Mouse (Mus musculus) limb, embryonic 13.5 days (tissue): ENCODE data around the gene Rims1. TPM values are rescaled to one million over a fixed set of nuclear protein-coding genes. Genes with fewer than 3 reads are reported as not detected.
A peak's percentile ranks its signal among the peaks of the same experiment; 100 is the strongest.

Experiments
- ATAC-seq: fragments of 200-750 bp; cut with Nextera tagmentation; 2 replicates; pipeline ENCODE4 v1.8.0; 2017; ENCODE audit warnings: low read depth, moderate number of reproducible peaks, moderate TSS enrichment; ENCODE audit not compliant: low FRiP score
- H3K27ac ChIP-seq: fragments of 300-500 bp; sonication (generic); 2 replicates; pipeline ENCODE4 v1.5.1; 2015; ENCODE audit warnings: inconsistent platforms, mild to moderate bottlenecking, moderate library complexity
- H3K27me3 ChIP-seq: fragments of 300-500 bp; sonication (generic); 2 replicates; pipeline ENCODE4 v1.6.1; 2015; ENCODE audit warnings: mild to moderate bottlenecking, inconsistent platforms
- H3K36me3 ChIP-seq: fragments of 300-500 bp; sonication (generic); 2 replicates; pipeline ENCODE4 v1.6.1; 2015; ENCODE audit warnings: inconsistent platforms, mild to moderate bottlenecking, moderate library complexity
- H3K4me1 ChIP-seq: fragments of 300-500 bp; sonication (generic); 2 replicates; pipeline ENCODE4 v1.6.1; 2015; ENCODE audit warnings: inconsistent platforms
- H3K4me2 ChIP-seq: fragments of 300-500 bp; sonication (generic); replicated peaks from 2 replicates; pipeline ENCODE4 v1.6.1; 2015; ENCODE audit warnings: inconsistent platforms, mild to moderate bottlenecking, moderate library complexity
- H3K4me3 ChIP-seq: fragments of 300-500 bp; sonication (generic); 2 replicates; pipeline ENCODE4 v1.5.1; 2015; ENCODE audit warnings: moderate library complexity, mild to moderate bottlenecking, inconsistent platforms
- H3K9ac ChIP-seq: fragments of 300-500 bp; sonication (generic); 2 replicates; pipeline ENCODE4 v1.6.1; 2015; ENCODE audit warnings: mild to moderate bottlenecking, inconsistent platforms
- H3K9me3 ChIP-seq: fragments of 300-500 bp; sonication (generic); 2 replicates; pipeline ENCODE4 v1.6.1; 2016; ENCODE audit warnings: inconsistent platforms
- WGBS: fragments of 180-500 bp; shearing (Covaris S2); methylation state at CpG from one replicate; pipeline ENCODE4 v1.1.7; 2015; 5-methylcytosine and 5-hydroxymethylcytosine counted together
- polyA plus RNA-seq: library from polyadenylated mRNA; unstranded; fragments of >200 nt; fragmentation: Nextera tagmentation; extraction: Ambion mirVana; gene quantifications from 2 replicates; pipeline ENCODE4 v1.2.1, GENCODE M21; 2015

The Rims1 gene
- polyA plus RNA-seq, 1 experiment from 2014 or later: 1.2 TPM

DNA sequence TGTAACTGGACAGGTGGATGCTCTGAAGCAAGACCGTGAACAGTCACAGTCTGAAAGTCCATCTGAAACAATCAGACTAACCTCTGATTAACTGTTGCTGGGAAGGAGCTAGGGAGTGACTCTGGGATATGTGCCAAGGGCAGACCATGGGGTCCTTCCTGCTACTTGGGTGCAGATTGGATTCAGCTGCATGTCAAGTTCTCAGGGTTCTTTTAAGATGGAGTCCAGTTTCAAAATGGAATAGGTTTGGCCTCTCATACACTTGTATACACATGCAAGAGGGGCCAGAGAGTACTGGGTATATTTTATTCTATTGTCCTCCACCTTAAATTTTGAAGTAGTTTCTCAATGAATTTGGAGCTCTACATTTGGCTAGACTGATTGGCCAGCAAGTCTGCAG is 499.9 kb downstream of the Rims1 start:
- no peaks in the 10 kb centered on the region for H3K9me3 ChIP-seq
- H3K4me3 ChIP-seq: no peak overlapping the region
- H3K9ac ChIP-seq: no peak overlapping the region
- 92% methylated on average over 1 of the region's 1 CpGs for WGBS
- no peak overlapping the region for H3K4me2 ChIP-seq
- no peaks in the 10 kb centered on the region for H3K36me3 ChIP-seq
- no peak overlapping the region for H3K27ac ChIP-seq
- H3K27me3 ChIP-seq: no peaks in the 10 kb centered on the region
- ATAC-seq: no peak
- no peaks in the 10 kb centered on the region for H3K4me1 ChIP-seq

DNA sequence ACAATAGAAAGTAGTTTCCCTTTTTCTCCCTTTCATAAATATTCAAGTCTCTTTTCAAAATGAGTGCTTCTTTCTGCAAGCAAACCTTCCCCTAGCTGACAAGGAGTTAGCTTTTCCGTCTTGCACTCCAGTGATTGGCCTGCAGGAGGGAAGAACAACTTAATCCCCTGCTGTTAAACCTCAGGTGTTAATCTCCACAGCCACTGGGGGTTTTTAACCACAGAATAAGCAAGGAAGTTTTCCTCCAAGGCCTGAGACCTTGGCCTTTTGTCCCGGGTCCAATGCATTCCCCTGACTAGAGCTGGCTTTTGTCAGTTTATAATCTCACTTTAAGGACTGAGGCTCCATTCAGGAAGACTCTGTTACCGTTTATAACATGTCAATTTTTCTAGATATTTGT is 511.8 kb downstream of the Rims1 start:
- H3K9ac ChIP-seq: no peak overlapping the region
- H3K36me3 ChIP-seq: no peaks in the 10 kb centered on the region
- H3K27ac ChIP-seq: no peak overlapping the region
- ATAC-seq: no peak
- no peak overlapping the region for H3K4me2 ChIP-seq
- no peak overlapping the region for H3K4me3 ChIP-seq
- WGBS: 11% methylated on average over 3 of the region's 3 CpGs
- H3K27me3 ChIP-seq: peaks cover 8% of the 10 kb centered on the region
- peaks cover 10% of the 10 kb centered on the region for H3K4me1 ChIP-seq
- H3K9me3 ChIP-seq: no peaks in the 10 kb centered on the region

DNA sequence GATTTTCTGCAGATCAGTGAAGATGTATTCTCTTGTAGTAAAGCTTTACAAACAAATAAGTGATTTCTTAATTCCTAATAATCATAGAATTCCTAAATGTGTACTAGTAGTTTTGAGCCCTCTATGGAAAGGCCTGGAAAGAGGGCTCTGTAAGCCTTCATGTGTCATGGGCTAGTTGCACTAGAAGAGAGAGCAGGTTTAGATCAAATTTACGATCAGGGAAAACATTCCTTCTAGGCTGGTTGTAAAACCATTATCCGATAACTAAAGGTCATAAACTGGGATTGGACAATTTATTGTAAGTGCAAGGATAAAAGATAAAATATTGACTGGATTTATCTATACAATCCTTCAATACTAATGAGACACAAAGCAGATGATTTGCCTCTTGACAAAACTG is 512.5 kb downstream of the Rims1 start:
- 15% methylated on average over 2 of the region's 2 CpGs for WGBS
- peaks cover 8% of the 10 kb centered on the region for H3K27me3 ChIP-seq
- H3K4me2 ChIP-seq: no peak overlapping the region
- peaks cover 10% of the 10 kb centered on the region for H3K4me1 ChIP-seq
- no peak overlapping the region for H3K27ac ChIP-seq
- H3K4me3 ChIP-seq: no peak overlapping the region
- H3K36me3 ChIP-seq: no peaks in the 10 kb centered on the region
- H3K9ac ChIP-seq: no peak overlapping the region
- no peaks in the 10 kb centered on the region for H3K9me3 ChIP-seq
- ATAC-seq: no peak

DNA sequence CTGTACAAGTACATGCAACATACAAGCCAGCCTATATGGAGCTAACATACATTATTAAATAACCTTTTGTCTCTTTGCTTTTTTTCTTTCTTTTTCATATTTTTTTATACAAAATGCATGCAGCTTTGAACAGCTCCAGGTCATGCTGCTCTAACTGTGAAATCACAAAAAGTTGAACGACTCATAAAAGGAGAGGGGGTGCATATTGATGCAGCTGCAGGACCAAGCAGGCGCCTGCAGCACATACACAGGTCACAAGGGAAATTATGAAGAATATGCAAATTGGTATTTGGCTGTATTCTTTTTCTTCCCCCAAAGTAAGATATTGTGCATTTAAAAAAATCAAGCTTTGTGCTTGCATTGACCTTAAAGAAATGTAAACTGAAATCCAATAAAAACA is 519.0 kb downstream of the Rims1 start:
- ATAC-seq: peak; percentile 48; the same call in 1 of the 2 replicates
- H3K9me3 ChIP-seq: no peaks in the 10 kb centered on the region
- no peaks in the 10 kb centered on the region for H3K36me3 ChIP-seq
- no peak overlapping the region for H3K9ac ChIP-seq
- H3K4me1 ChIP-seq: peaks cover 3% of the 10 kb centered on the region; the same call in 1 of the 2 replicates
- H3K4me3 ChIP-seq: no peak overlapping the region
- no peak overlapping the region for H3K4me2 ChIP-seq
- WGBS: 48% methylated on average over 2 of the region's 2 CpGs
- no peak overlapping the region for H3K27ac ChIP-seq
- H3K27me3 ChIP-seq: peaks cover 8% of the 10 kb centered on the region

DNA sequence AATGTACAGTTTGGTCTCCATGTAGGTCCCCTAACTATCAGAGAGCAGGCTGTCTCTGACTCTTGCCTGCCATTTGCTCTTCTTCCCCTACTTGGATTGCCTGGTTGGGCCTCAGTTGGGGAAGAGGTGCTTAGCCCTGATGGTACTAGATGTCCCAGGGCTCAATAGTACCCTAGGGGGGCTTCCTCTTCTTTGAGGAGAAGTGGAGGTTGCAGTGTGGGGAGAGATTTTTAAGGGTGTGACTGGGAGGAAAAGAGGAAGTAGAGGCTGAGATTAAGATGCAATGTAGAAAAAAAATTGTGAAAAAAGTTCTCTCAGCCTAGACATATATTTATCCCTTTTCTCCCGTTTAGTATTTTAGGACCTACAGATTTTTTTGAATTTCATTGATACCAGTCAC is 525.8 kb downstream of the Rims1 start:
- Histone ChIP-seq H3K4me1 (no peaks in the 10 kb centered on the region), H3K9ac (no peak overlapping the region), H3K9me3 (no peaks in the 10 kb centered on the region), H3K4me2 (no peak overlapping the region), H3K4me3 (no peak overlapping the region), H3K27ac (no peak overlapping the region), H3K27me3 (no peaks in the 10 kb centered on the region), H3K36me3 (no peaks in the 10 kb centered on the region)
- no peak for ATAC-seq
- WGBS: 89% methylated on average over 1 of the region's 1 CpGs

DNA sequence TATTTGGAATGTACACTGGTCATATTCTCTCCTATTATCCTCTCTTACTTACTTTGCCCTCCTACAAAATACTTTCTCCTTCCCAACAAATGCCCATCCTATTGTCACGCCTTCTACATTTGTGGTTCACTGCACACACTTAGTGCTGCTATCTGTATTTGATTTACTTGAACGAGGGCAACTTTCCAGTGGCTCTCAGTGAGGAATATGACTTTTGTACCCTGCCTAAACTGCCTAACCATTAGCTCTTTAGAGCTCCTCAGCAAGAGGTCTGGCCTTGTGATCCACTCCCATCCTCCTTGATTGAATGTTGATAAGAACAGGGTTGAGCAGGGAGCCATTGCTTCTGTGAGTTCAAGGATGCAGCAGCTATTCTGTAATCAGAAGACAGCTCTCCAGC is 531.7 kb downstream of the Rims1 start:
- Histone ChIP-seq H3K27me3 (no peaks in the 10 kb centered on the region), H3K4me2 (no peak overlapping the region), H3K27ac (no peak overlapping the region), H3K4me1 (no peaks in the 10 kb centered on the region), H3K36me3 (no peaks in the 10 kb centered on the region), H3K9me3 (no peaks in the 10 kb centered on the region), H3K4me3 (no peak overlapping the region), H3K9ac (no peak overlapping the region)
- 81% methylated on average over 2 of the region's 2 CpGs for WGBS
- ATAC-seq: no peak

DNA sequence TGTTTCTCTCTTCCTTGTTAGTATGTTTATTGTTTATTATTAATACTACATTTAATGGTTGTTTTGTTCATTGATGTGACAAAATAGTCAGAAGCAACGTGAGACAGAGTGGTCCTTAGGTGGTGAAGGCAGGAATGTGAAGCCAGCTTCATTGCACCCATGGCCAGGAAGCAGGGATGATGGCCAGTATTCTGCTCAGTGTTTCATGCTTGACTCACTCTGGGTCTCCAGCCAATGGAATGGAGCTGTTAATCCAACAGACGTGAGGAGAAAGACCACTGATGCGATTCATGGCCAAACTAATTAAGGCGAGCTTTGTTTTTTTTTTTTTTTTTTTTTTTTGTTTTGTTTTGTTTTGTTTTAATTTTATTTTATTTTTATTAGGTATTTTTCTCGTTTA is 535.7 kb downstream of the Rims1 start:
- Histone ChIP-seq H3K4me1 (peaks cover 5% of the 10 kb centered on the region; the same call in 1 of the 2 replicates), H3K36me3 (no peaks in the 10 kb centered on the region), H3K9ac (no peak overlapping the region; the same call in 1 of the 2 replicates), H3K4me2 (no peak overlapping the region), H3K27ac (no peak overlapping the region), H3K27me3 (peaks cover 10% of the 10 kb centered on the region; the same call in 1 of the 2 replicates), H3K4me3 (no peak overlapping the region), H3K9me3 (no peaks in the 10 kb centered on the region)
- ATAC-seq: no peak
- 62% methylated on average over 5 of the region's 5 CpGs for WGBS

DNA sequence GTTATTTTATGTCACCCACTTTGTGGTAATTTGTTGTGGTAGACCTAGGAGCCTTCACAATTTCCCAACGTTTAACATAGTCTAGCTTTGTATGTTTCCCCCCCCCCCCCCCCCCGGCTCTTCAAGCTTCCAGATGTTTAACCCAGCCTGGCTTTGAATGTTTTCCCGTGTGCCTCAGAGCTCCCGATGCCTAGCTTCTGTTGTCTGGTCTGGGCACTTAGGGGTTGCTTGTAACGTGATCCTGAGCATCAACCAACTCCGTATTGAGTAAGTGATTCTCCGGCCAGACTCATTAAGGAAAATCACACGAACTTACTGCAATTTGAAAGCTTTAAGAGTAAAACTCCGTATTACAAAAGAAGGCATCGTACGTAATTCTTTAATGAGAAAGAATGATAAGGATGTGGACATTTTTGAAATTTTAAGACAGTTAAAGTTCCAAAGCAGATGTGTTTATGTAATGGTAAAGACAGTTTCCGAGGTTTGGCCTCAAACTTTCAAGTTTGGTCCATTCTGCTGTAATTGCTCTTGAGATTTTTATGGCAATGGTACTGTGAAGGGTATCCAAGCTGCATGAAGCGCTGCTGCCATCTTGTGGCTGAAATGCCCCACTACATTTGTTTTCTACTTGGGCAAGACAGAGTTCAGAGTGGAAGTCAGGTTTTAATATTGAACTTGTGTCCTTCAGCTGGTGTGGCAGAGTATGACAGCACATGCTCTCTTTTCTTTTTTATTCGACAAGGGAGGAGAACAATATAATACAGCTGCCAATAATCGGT is 537.0 kb downstream of the Rims1 start:
- WGBS: 15% methylated on average over 14 of the region's 15 CpGs
- H3K4me2 ChIP-seq: peak overlapping the region; percentile 57
- H3K4me1 ChIP-seq: peaks cover 5% of the 10 kb centered on the region; the same call in 1 of the 2 replicates
- peak overlapping the region; percentile 29 for H3K4me3 ChIP-seq
- ATAC-seq: peak; percentile 91
- peaks cover 10% of the 10 kb centered on the region; the same call in 1 of the 2 replicates for H3K27me3 ChIP-seq
- no peaks in the 10 kb centered on the region for H3K36me3 ChIP-seq
- no peak overlapping the region for H3K27ac ChIP-seq
- no peaks in the 10 kb centered on the region for H3K9me3 ChIP-seq
- H3K9ac ChIP-seq: no peak overlapping the region

DNA sequence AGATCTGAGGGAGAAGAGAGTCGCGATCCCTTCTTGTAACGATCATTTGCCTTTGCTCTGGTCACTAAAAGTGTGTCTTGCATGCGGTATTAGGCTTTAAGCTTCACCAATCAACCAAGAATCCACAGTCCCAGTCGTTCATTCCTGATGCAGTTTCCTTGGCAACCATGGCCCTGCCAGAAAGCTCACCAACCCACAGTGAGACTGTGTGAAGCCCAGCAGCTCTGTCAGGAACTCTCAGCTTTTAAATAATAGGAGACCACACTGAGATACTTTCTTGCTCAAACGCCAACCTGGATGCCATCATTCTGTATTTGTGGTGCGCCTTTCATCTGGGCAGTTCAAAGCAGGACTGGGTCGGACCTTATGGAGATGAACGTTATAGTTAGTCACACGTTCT is 539.3 kb downstream of the Rims1 start:
- Histone ChIP-seq H3K4me2 (no peak overlapping the region), H3K9me3 (no peaks in the 10 kb centered on the region), H3K4me1 (peaks cover 5% of the 10 kb centered on the region; the same call in 1 of the 2 replicates), H3K9ac (no peak overlapping the region), H3K27me3 (peaks cover 10% of the 10 kb centered on the region; the same call in 1 of the 2 replicates), H3K4me3 (no peak overlapping the region), H3K36me3 (no peaks in the 10 kb centered on the region), H3K27ac (no peak overlapping the region)
- WGBS: 41% methylated on average over 10 of the region's 10 CpGs
- no peak for ATAC-seq

DNA sequence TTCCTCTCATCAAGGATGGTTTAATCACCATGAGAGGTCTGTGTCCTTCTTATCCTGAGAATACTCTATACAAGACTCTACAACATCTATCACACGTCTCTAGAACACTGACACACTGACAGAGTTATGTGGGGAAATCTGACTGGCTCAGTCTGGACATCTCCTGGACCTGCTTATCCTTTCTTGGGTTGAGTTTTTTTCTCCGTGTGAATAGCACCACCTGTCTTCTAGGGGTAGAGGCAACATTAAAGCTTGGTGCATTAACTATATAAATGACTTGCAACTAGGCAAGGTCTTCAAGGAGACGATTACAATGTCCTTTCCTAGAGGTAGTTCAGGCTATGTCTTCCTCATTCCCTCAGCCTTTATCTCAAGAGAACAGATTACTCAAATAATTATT is 540.3 kb downstream of the Rims1 start:
- no peak for ATAC-seq
- WGBS: 66% methylated on average over 3 of the region's 3 CpGs
- H3K27ac ChIP-seq: no peak overlapping the region

DNA sequence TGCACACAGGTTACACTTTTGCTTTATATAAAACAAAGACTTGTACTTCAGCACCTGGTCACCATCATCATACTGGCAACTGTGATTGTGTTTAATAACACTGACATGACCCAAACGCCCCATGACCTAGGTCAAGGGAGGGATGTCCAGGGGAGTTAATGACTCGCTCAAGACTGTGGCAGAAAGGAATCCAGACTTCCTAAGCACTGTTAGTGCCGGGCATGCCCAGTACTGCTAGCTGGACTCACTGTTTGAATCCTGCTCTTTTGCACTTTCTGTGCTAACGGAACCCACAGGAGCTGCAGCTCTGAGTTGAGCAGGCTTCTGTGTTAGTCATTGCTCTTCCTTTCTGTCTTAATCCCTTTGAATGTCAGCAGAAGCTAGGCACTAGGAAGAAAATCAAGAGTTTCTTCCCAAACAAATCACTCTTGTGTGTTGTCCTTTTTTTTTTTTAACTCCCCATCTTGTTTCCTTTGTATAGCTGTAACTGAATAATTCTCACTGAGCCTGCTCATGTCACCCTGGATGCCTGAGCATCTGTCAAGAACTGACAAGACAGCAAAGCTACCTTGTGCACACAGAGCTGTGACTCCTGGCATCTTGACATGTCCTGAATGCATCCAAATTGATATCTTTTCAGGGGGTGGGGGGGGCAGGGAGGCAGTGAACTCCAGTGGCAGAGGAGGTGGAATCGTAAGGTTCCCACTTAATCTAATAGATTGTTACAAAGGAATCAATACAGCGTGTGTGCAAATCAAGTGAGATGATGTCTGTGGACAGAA is 543.4 kb downstream of the Rims1 start:
- WGBS: 47% methylated on average over 6 of the region's 6 CpGs
- no peak overlapping the region for H3K4me2 ChIP-seq

More for the DNA sequence above, 540.3 kb downstream of the Rims1 start:
- H3K4me2 ChIP-seq: no peak overlapping the region
- no peaks in the 10 kb centered on the region for H3K9me3 ChIP-seq
- peaks cover 5% of the 10 kb centered on the region; the same call in 1 of the 2 replicates for H3K4me1 ChIP-seq
- no peak overlapping the region for H3K4me3 ChIP-seq
- H3K36me3 ChIP-seq: no peaks in the 10 kb centered on the region
- H3K27me3 ChIP-seq: peaks cover 10% of the 10 kb centered on the region; the same call in 1 of the 2 replicates
- no peak overlapping the region for H3K9ac ChIP-seq

DNA sequence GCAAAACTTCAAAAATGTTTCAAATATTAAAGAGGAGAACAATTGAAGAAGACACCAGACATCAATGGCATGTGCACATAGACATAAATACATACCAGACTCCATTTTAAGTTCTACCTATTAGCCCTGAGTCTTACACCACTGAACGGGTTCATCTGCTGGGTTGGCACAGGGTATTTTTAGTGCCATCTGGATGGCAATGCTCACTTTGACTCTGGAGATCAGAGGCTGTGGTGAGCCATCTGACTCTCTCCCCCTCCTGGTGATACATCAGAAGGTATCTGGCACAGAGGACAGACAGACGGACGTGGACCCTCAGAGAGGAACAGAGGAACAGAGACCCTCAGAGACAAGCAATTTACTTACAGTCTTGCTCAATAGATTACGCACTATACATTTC is 544.1 kb downstream of the Rims1 start:
- ATAC-seq: no peak
- H3K4me1 ChIP-seq: no peaks in the 10 kb centered on the region
- WGBS: 72% methylated on average over 4 of the region's 4 CpGs
- no peaks in the 10 kb centered on the region for H3K9me3 ChIP-seq
- 0 out of 2 replicates have a peak, but pooled peaks cover 5% of the 10 kb centered on the region for H3K27me3 ChIP-seq
- no peak overlapping the region for H3K9ac ChIP-seq
- no peaks in the 10 kb centered on the region for H3K36me3 ChIP-seq
- H3K27ac ChIP-seq: no peak overlapping the region
- H3K4me3 ChIP-seq: no peak overlapping the region
- H3K4me2 ChIP-seq: no peak overlapping the region

More for the DNA sequence above, 543.4 kb downstream of the Rims1 start:
- Histone ChIP-seq H3K27ac (no peak overlapping the region), H3K4me3 (no peak overlapping the region), H3K9me3 (no peaks in the 10 kb centered on the region), H3K4me1 (no peaks in the 10 kb centered on the region), H3K9ac (no peak overlapping the region), H3K27me3 (peaks cover 10% of the 10 kb centered on the region; the same call in 1 of the 2 replicates), H3K36me3 (no peaks in the 10 kb centered on the region)
- ATAC-seq: no peak
